Mouse (Mus musculus): Measurements from ENCODE around the gene Trem3. TPM values are rescaled to one million over a fixed set of nuclear protein-coding genes. Genes with fewer than 3 reads are reported as not detected.

Trem3 gene
- polyA plus RNA-seq, 1 experiment from 2014 or later: not detected

- ATAC-seq: no peak
- Histone ChIP-seq H3K36me3 (no peaks in the 10 kb centered on the region), H3K27ac (no peak overlapping the region), H3K4me3 (replicated peaks) (no peak overlapping the region), H3K9me3 (no peaks in the 10 kb centered on the region), H3K27me3 (no peaks in the 10 kb centered on the region), H3K4me2 (replicated peaks) (no peak overlapping the region), H3K9ac (replicated peaks) (no peak overlapping the region), H3K4me1 (replicated peaks) (no peaks in the 10 kb centered on the region)
- 80% methylated on average over 7 of the region's 7 CpGs for WGBS
These were observed 52.6 kb downstream of the Trem3 start for GRCm38 (mm10) chr17:48300199-48300598.

GRCm38 (mm10) chr17:48300861-48301260 is 53.3 kb downstream of the Trem3 start:
- no peak overlapping the region for H3K4me2 ChIP-seq (replicated peaks)
- H3K36me3 ChIP-seq: no peaks in the 10 kb centered on the region
- H3K27me3 ChIP-seq: no peaks in the 10 kb centered on the region
- no peak overlapping the region for H3K9ac ChIP-seq (replicated peaks)
- no peak overlapping the region for H3K4me3 ChIP-seq (replicated peaks)
- no peaks in the 10 kb centered on the region for H3K9me3 ChIP-seq
- no peaks in the 10 kb centered on the region for H3K4me1 ChIP-seq (replicated peaks)
- WGBS: 82% methylated on average over 9 of the region's 9 CpGs
- H3K27ac ChIP-seq: no peak overlapping the region
- no peak for ATAC-seq

DNA sequence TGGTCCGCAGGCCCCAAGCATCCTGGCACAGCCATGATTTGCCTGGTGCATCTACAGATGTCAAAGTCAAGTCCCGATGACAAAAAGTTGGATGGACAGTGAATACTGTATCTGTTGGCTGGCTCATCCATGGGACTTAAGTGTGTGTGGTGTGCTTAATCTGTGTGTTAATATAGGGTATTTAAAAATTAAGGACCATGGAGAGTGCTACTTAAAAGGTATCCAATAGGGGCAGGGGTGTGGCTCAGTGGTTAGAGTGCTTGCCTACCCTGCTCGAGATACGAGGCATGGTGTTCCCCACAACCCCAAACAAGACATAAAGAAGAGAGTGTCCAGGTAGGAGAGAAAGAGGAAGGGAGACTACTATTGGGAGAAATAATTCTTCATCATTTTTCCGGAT is 54.2 kb downstream of the Trem3 start:
- no peak overlapping the region for H3K9ac ChIP-seq (replicated peaks)
- WGBS: 92% methylated on average over 5 of the region's 5 CpGs
- H3K9me3 ChIP-seq: no peaks in the 10 kb centered on the region
- no peak for ATAC-seq
- H3K27ac ChIP-seq: no peak overlapping the region
- no peaks in the 10 kb centered on the region for H3K4me1 ChIP-seq (replicated peaks)
- no peak overlapping the region for H3K4me3 ChIP-seq (replicated peaks)
- no peak overlapping the region for H3K4me2 ChIP-seq (replicated peaks)
- no peaks in the 10 kb centered on the region for H3K36me3 ChIP-seq
- no peaks in the 10 kb centered on the region for H3K27me3 ChIP-seq

Other genes starting within 250 kb of the Trem3 start
- gene 1700122O11Rik, start 209.5 kb upstream of the Trem3 start, polyA plus RNA-seq (2015; fragmentation: Nextera tagmentation; extraction: Ambion mirVana): not detected in 2 replicates
- gene 1700067P10Rik, start 158.5 kb upstream of the Trem3 start, polyA plus RNA-seq (2015; fragmentation: Nextera tagmentation; extraction: Ambion mirVana): 0.34 TPM in 1 of 2 replicates, not detected in the other
- gene 9830107B12Rik, start 101.5 kb upstream of the Trem3 start, polyA plus RNA-seq (2015; fragmentation: Nextera tagmentation; extraction: Ambion mirVana): not detected in 2 replicates
- gene A530064D06Rik, start 80.5 kb upstream of the Trem3 start, polyA plus RNA-seq (2015; fragmentation: Nextera tagmentation; extraction: Ambion mirVana): not detected in 2 replicates
- gene Trem1, start 15.0 kb upstream of the Trem3 start, polyA plus RNA-seq (2015; fragmentation: Nextera tagmentation; extraction: Ambion mirVana): not detected in 2 replicates
- gene Treml4, start 16.5 kb downstream of the Trem3 start, polyA plus RNA-seq (2015; fragmentation: Nextera tagmentation; extraction: Ambion mirVana): 0.20 and 0.30 TPM in 2 replicates
- 0.08 TPM in 1 of 2 replicates, not detected in the other for gene Treml2, start 51.7 kb downstream of the Trem3 start, polyA plus RNA-seq (2015; fragmentation: Nextera tagmentation; extraction: Ambion mirVana)
- 0.13 TPM in 1 of 2 replicates, not detected in the other for gene B430306N03Rik, start 68.4 kb downstream of the Trem3 start, polyA plus RNA-seq (2015; fragmentation: Nextera tagmentation; extraction: Ambion mirVana)
- gene Trem2, start 98.6 kb downstream of the Trem3 start, polyA plus RNA-seq (2015; fragmentation: Nextera tagmentation; extraction: Ambion mirVana): 2.8 and 3.1 TPM in 2 replicates
- 0.59 and 0.80 TPM in 2 replicates for gene Treml1, start 112.1 kb downstream of the Trem3 start, polyA plus RNA-seq (2015; fragmentation: Nextera tagmentation; extraction: Ambion mirVana)
- 14.2 and 15.9 TPM in 2 replicates for gene Nfya, start 162.1 kb downstream of the Trem3 start, polyA plus RNA-seq (2015; fragmentation: Nextera tagmentation; extraction: Ambion mirVana)
- 65.6 and 67.0 TPM in 2 replicates for gene Oard1, start 162.2 kb downstream of the Trem3 start, polyA plus RNA-seq (2015; fragmentation: Nextera tagmentation; extraction: Ambion mirVana)
- gene Apobec2, start 185.2 kb downstream of the Trem3 start, polyA plus RNA-seq (2015; fragmentation: Nextera tagmentation; extraction: Ambion mirVana): 0.46 and 0.58 TPM in 2 replicates
- gene Tspo2, start 203.7 kb downstream of the Trem3 start, polyA plus RNA-seq (2015; fragmentation: Nextera tagmentation; extraction: Ambion mirVana): 3.2 and 3.5 TPM in 2 replicates
- 0.23 TPM in 2 replicates for gene Unc5cl, start 207.1 kb downstream of the Trem3 start, polyA plus RNA-seq (2015; fragmentation: Nextera tagmentation; extraction: Ambion mirVana)